8 mouse cellular contexts compared by ENCODE assay signal in the genomic region with DNA sequence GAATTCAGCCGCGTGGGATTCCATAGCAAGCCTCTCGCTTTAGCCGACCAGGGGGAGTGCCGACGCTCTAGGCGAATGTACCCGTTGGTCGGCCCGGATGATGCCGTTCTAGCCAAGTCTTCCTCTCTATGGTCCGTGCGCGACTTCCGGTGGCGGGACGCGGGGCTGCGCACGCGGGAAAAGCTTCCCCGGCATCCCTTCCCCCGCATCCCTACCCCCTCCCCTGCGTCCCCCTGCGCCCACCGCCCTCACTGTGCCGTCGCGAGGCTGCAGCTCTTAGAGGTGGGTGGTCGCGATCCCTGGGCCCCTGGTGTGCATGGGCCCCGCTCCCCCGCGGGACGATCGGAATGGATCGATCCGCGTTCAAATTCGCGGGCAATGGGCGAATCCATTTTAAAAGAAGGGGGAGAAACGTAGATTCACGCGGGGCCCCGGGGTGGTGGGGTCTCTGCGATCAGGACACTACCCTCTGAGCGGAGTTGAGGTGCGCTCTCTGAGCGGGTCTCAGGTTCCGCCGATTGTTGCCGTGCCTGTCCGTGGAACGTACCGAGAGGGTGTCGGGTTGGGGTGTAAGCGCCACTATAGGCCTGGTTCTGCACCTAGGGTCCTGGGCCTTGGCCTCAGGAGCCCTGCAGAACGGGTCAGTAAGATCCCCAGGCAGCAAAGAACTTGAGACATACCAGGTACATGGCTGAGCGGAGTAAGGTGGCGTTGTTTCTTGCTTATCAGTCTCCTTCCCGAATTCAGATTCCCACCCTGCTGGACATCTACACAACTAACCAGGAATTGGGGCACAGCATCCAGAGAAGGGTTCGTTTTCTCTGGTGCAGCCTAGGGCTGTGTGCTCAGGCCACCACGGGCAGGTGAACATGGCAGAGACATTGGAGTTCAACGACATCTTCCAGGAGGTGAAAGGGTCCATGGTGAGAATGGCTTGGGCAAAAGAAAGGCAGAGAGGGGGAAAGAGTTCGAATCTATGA. TPM values are rescaled to one million over a fixed set of nuclear protein-coding genes. Genes with fewer than 3 reads are reported as not detected.
DNase-seq lines count a peak whose midpoint lies in the region; ATAC-seq and TF ChIP-seq lines count a peak whose summit lies in the region.

Gene Ssrp1 (plus strand): TSS at position 188 of the 980 bp plus-strand sequence.
Gene P2rx3 (minus strand): TSS at position 416 of the 980 bp plus-strand sequence.

- peak; percentile 96 for ATAC-seq in forebrain, embryonic 12.5 days (ENCODE audit: low FRiP score)
- peak; percentile 92 for ATAC-seq in heart, postnatal 0 days (ENCODE audit: insufficient read depth, low read depth)
- peak; percentile 97 for ATAC-seq in neural tube, embryonic 14.5 days (ENCODE audit: low read depth)

- H3K27ac ChIP-seq in forebrain, embryonic 12.5 days = peak within 1 kb of the TSS; percentile 85
- H3K27ac ChIP-seq in heart, postnatal 0 days (ENCODE audit: low read depth) = peak within 1 kb of the TSS; percentile 75
- peak within 1 kb of the TSS; percentile 79 for H3K27ac ChIP-seq in neural tube, embryonic 14.5 days (ENCODE audit: low read depth, low read length)
- H3K27ac ChIP-seq in testis, adult 2 months (ENCODE audit: control insufficient read depth, insufficient read depth, low read depth, low read length) = peak within 1 kb of the TSS; percentile 88

- H3K4me1 ChIP-seq in forebrain, embryonic 12.5 days = peaks cover 18% of the 10 kb centered on the region
- peaks cover 17% of the 10 kb centered on the region for H3K4me1 ChIP-seq in heart, postnatal 0 days (ENCODE audit: control insufficient read depth, insufficient read depth)
- H3K4me1 ChIP-seq in neural tube, embryonic 14.5 days (ENCODE audit: control insufficient read depth, insufficient read depth, low read length) = peaks cover 12% of the 10 kb centered on the region
- H3K4me1 ChIP-seq in testis, adult 2 months (ENCODE audit: control insufficient read depth, insufficient read depth, low read length) = peaks cover 3% of the 10 kb centered on the region

- H3K4me2 ChIP-seq in forebrain, embryonic 12.5 days = peak within 1 kb of the TSS; percentile 82
- peak within 1 kb of the TSS; percentile 84 for H3K4me2 ChIP-seq in heart, postnatal 0 days (ENCODE audit: low read depth, low read length)
- H3K4me2 ChIP-seq in neural tube, embryonic 14.5 days (ENCODE audit: low read depth, low read length) = peak within 1 kb of the TSS; percentile 84

- no peaks in the 10 kb centered on the region for H3K9me3 ChIP-seq in forebrain, embryonic 12.5 days
- no peaks in the 10 kb centered on the region for H3K9me3 ChIP-seq in heart, postnatal 0 days (replicated peaks; ENCODE audit: control insufficient read depth, low read length)
- no peaks in the 10 kb centered on the region for H3K9me3 ChIP-seq in neural tube, embryonic 14.5 days (ENCODE audit: control insufficient read depth, low read length)

- peak; percentile 78 for TF ChIP-seq EP300 in heart, postnatal 0 days (IDR thresholded peaks at IDR 0.05; ENCODE audit: low read depth)

- H3K4me3 ChIP-seq in forebrain, embryonic 12.5 days (replicated peaks) = peak within 1 kb of the TSS; percentile 76
- peak within 1 kb of the TSS; percentile 82 for H3K4me3 ChIP-seq in heart, postnatal 0 days (ENCODE audit: low read depth, low read length)
- peak within 1 kb of the TSS; percentile 87 for H3K4me3 ChIP-seq in neural tube, embryonic 14.5 days (ENCODE audit: low read depth, low read length)
- peak within 1 kb of the TSS; percentile 98 for H3K4me3 ChIP-seq in testis, adult 2 months (ENCODE audit: control insufficient read depth, low read depth, low read length)

- peak; percentile 62; the same call in 1 of the 2 replicates for TF ChIP-seq POLR2A in testis, adult 2 months (IDR thresholded peaks at IDR 0.05; ENCODE audit: control insufficient read depth, low read depth, low read length)

- WGBS in forebrain, embryonic 12.5 days = 2% methylated on average over 66 of the region's 66 CpGs
- WGBS in heart, postnatal 0 days = 1% methylated on average over 64 of the region's 66 CpGs
- 1% methylated on average over 66 of the region's 66 CpGs for WGBS in neural tube, embryonic 14.5 days

- peaks cover 32% of the 10 kb centered on the region for H3K36me3 ChIP-seq in forebrain, embryonic 12.5 days (replicated peaks)
- peaks cover 31% of the 10 kb centered on the region for H3K36me3 ChIP-seq in heart, postnatal 0 days (replicated peaks; ENCODE audit: control insufficient read depth, insufficient read depth, low read length)
- peaks cover 23% of the 10 kb centered on the region for H3K36me3 ChIP-seq in neural tube, embryonic 14.5 days (ENCODE audit: control insufficient read depth, insufficient read depth, low read length)
- peaks cover 1% of the 10 kb centered on the region for H3K36me3 ChIP-seq in testis, adult 2 months (ENCODE audit: control insufficient read depth, insufficient read depth, low read length)

- peaks cover 3% of the 10 kb centered on the region; the same call in 1 of the 2 replicates for H3K27me3 ChIP-seq in forebrain, embryonic 12.5 days
- no peaks in the 10 kb centered on the region for H3K27me3 ChIP-seq in heart, postnatal 0 days (ENCODE audit: control insufficient read depth, insufficient read depth, low read length)
- no peaks in the 10 kb centered on the region for H3K27me3 ChIP-seq in neural tube, embryonic 14.5 days (ENCODE audit: control insufficient read depth, insufficient read depth, low read length)
- no peaks in the 10 kb centered on the region for H3K27me3 ChIP-seq in testis, adult 2 months (ENCODE audit: control insufficient read depth, insufficient read depth, low read length)

- peak within 1 kb of the TSS; percentile 92 for H3K9ac ChIP-seq in forebrain, embryonic 12.5 days
- peak within 1 kb of the TSS; percentile 86 for H3K9ac ChIP-seq in heart, postnatal 0 days (replicated peaks; ENCODE audit: low read depth, low read length)
- H3K9ac ChIP-seq in neural tube, embryonic 14.5 days (replicated peaks; ENCODE audit: low read depth, low read length) = peak within 1 kb of the TSS; percentile 88

- DNase-seq in ES-CJ7 (ENCODE audit: low read depth, low spot score) = peak; percentile 97
- DNase-seq in c-Kit-positive CD71-positive TER-119-positive erythroid progenitor cells, embryonic 14.5 days (ENCODE audit: low spot score) = peak; percentile 89
- peak; percentile 92 for DNase-seq in heart, postnatal 0 days (ENCODE audit: low spot score)
- peak; percentile 92 to 95 for DNase-seq in kidney, postnatal 4 days
- DNase-seq in lung, adult 18-20 months = peak; percentile 89 to 91

- no peak for TF ChIP-seq CTCF in heart, postnatal 0 days (IDR thresholded peaks at IDR 0.05; ENCODE audit: low read depth)
- TF ChIP-seq CTCF in testis, adult 2 months (IDR thresholded peaks at IDR 0.05; ENCODE audit: control insufficient read depth, insufficient read depth, insufficient replicate concordance, low read depth, low read length) = no peak

RNA-seq across cellular contexts. Expression of gene Ssrp1, which starts in this region (rescaled TPM):
- 309 and 322 TPM in 2 replicates for polyA plus RNA-seq in forebrain, embryonic 12.5 days (2016; fragmentation: Nextera tagmentation; extraction: Ambion mirVana)
- 106 and 115 TPM in 2 replicates for total RNA-seq in heart, postnatal 0 days (2014; rRNA removed; ENCODE audit: low replicate concordance)
- polyA plus RNA-seq in heart, postnatal 0 days (2015; fragmentation: Nextera tagmentation; extraction: Ambion mirVana) = 60.3 and 63.7 TPM in 2 replicates
- 152 and 178 TPM in 2 replicates for polyA plus RNA-seq in neural tube, embryonic 14.5 days (2014; fragmentation: Nextera tagmentation; extraction: Ambion mirVana)
- 109 and 120 TPM in 2 replicates for polyA plus RNA-seq in testis, adult 2 months (2012; rRNA removed)

RNA-seq across cellular contexts. Expression of gene P2rx3, which starts in this region (rescaled TPM):
- 1.4 and 1.6 TPM in 2 replicates for polyA plus RNA-seq in forebrain, embryonic 12.5 days (2016; fragmentation: Nextera tagmentation; extraction: Ambion mirVana)
- total RNA-seq in heart, postnatal 0 days (2014; rRNA removed; ENCODE audit: low replicate concordance) = not detected in 2 replicates
- polyA plus RNA-seq in heart, postnatal 0 days (2015; fragmentation: Nextera tagmentation; extraction: Ambion mirVana) = 0.21 and 0.23 TPM in 2 replicates
- polyA plus RNA-seq in neural tube, embryonic 14.5 days (2014; fragmentation: Nextera tagmentation; extraction: Ambion mirVana) = 0.94 and 22.0 TPM in 2 replicates
- polyA plus RNA-seq in testis, adult 2 months (2012; rRNA removed) = 86.4 and 103 TPM in 2 replicates

Comparison
In these comparisons a context has a peak if more than half of its experiments do, and no peak if none do; other contexts are left out.
1. Peak in every context shown above with its lines: DNase-seq, ATAC-seq, H3K4me3 ChIP-seq and H3K27ac ChIP-seq.